Mouse (Mus musculus) embryonic facial prominence, embryonic 11.5 days (tissue): ENCODE measurements around the gene Ddx25. TPM values are rescaled to one million over a fixed set of nuclear protein-coding genes. Genes with fewer than 3 reads are reported as not detected.
A peak's percentile ranks its signal among the peaks of the same experiment; 100 is the strongest.

Experiments
- ATAC-seq: fragments of 200-750 bp; cut with Nextera tagmentation; replicated peaks from 2 replicates; pipeline ENCODE4 v1.8.0; 2017; ENCODE audit warnings: low read depth; ENCODE audit not compliant: insufficient number of reproducible peaks, low FRiP score, low TSS enrichment
- DNase-seq: peaks from one replicate; pipeline ENCODE4 v3.0.0-alpha.2; 2015; ENCODE audit warnings: low spot score
- H3K27ac ChIP-seq: fragments of 300-500 bp; sonication (generic); replicated peaks from 2 replicates; pipeline ENCODE4 v1.5.1; 2014; ENCODE audit warnings: mild to moderate bottlenecking, low read depth, low read length, control low read depth
- H3K27me3 ChIP-seq: fragments of 300-500 bp; sonication (generic); 2 replicates; pipeline ENCODE4 v1.6.1; 2014; ENCODE audit warnings: mild to moderate bottlenecking, low read length, moderate library complexity, mixed read lengths; ENCODE audit not compliant: control insufficient read depth, insufficient read depth
- H3K36me3 ChIP-seq: fragments of 300-500 bp; sonication (generic); replicated peaks from 2 replicates; pipeline ENCODE4 v1.6.1; 2014; ENCODE audit warnings: low read depth, mild to moderate bottlenecking, low read length, moderate library complexity, mixed read lengths; ENCODE audit not compliant: control insufficient read depth, insufficient read depth
- H3K4me1 ChIP-seq: fragments of 300-500 bp; sonication (generic); 2 replicates; pipeline ENCODE4 v1.6.1; 2014; ENCODE audit warnings: low read length, mixed read lengths; ENCODE audit not compliant: control insufficient read depth, insufficient read depth
- H3K4me2 ChIP-seq: fragments of 300-500 bp; sonication (generic); 2 replicates; pipeline ENCODE4 v1.6.1; 2014; ENCODE audit warnings: low read depth, mild to moderate bottlenecking, control low read depth, low read length, moderate library complexity
- H3K4me3 ChIP-seq: fragments of 300-500 bp; sonication (generic); 2 replicates; pipeline ENCODE4 v1.5.1; 2014; ENCODE audit warnings: low read depth, low read length, control low read depth
- H3K9ac ChIP-seq: fragments of 300-500 bp; sonication (generic); replicated peaks from 2 replicates; pipeline ENCODE4 v1.6.1; 2014; ENCODE audit warnings: mild to moderate bottlenecking, control low read depth, low read length
- H3K9me3 ChIP-seq: fragments of 300-500 bp; sonication (generic); replicated peaks from 2 replicates; pipeline ENCODE4 v1.6.1; 2016; ENCODE audit warnings: mild to moderate bottlenecking, low read length, inconsistent platforms, mixed read lengths; ENCODE audit not compliant: control insufficient read depth
- WGBS: fragments of 180-500 bp; shearing (Covaris S2); extraction: QIAGEN DNeasy Blood & Tissue Kit; methylation state at CpG from one replicate; pipeline ENCODE4 v1.1.7; 2014; 5-methylcytosine and 5-hydroxymethylcytosine counted together
- polyA plus RNA-seq: library from polyadenylated mRNA; unstranded; fragments of >200 nt; fragmentation: Nextera tagmentation; extraction: Ambion mirVana; gene quantifications from 2 replicates; pipeline ENCODE4 v1.2.1, GENCODE M21; 2014

Ddx25 gene
- polyA plus RNA-seq = 6.6 and 6.7 TPM in 2 replicates

GRCm38 (mm10) chr9:35558257-35559008 lies at the start of gene Ddx25, which contains the start of gene Pus3:
Ddx25 (minus strand) TSS chr9:35558528.
Pus3 (plus strand) TSS chr9:35558595.
- peak; percentile 86 for ATAC-seq
- WGBS = 1% methylated on average over 58 of the region's 59 CpGs
- H3K9ac ChIP-seq = peak within 1 kb of the TSS; percentile 82

GRCm38 (mm10) chr9:35607647-35608405 lies 49.5 kb upstream of the Ddx25 start:
- H3K36me3 ChIP-seq = no peaks in the 10 kb centered on the region
- no peaks in the 10 kb centered on the region for H3K4me1 ChIP-seq
- ATAC-seq (no peak), DNase-seq (no peak)
- H3K27me3 ChIP-seq = no peaks in the 10 kb centered on the region
- no peak overlapping the region for H3K4me3 ChIP-seq
- no peak overlapping the region for H3K9ac ChIP-seq
- no peaks in the 10 kb centered on the region for H3K9me3 ChIP-seq
- 69% methylated on average over 8 of the region's 8 CpGs for WGBS
- H3K4me2 ChIP-seq = no peak overlapping the region
- H3K27ac ChIP-seq = no peak overlapping the region

More at GRCm38 (mm10) chr9:35558257-35559008, at the start of gene Ddx25, which contains the start of gene Pus3:
- Histone ChIP-seq H3K27me3 (no peaks in the 10 kb centered on the region), H3K4me3 (peak within 1 kb of the TSS; percentile 68), H3K9me3 (no peaks in the 10 kb centered on the region), H3K27ac (no peak within 1 kb of the TSS; the same call in 1 of the 2 replicates), H3K36me3 (no peaks in the 10 kb centered on the region), H3K4me1 (no peaks in the 10 kb centered on the region; the same call in 1 of the 2 replicates), H3K4me2 (peak within 1 kb of the TSS; percentile 96)
- peak; percentile 68 for DNase-seq

GRCm38 (mm10) chr9:35592903-35593302 lies 34.6 kb upstream of the Ddx25 start:
- ATAC-seq = no peak
- DNase-seq = peak; percentile 30
- 14% methylated on average over 2 of the region's 2 CpGs for WGBS

GRCm38 (mm10) chr9:35587674-35588073 lies 29.3 kb upstream of the Ddx25 start:
- no peak overlapping the region for H3K4me3 ChIP-seq
- DNase-seq = no peak
- ATAC-seq = no peak
- H3K36me3 ChIP-seq = no peaks in the 10 kb centered on the region
- H3K4me2 ChIP-seq = no peak overlapping the region
- H3K9ac ChIP-seq = no peak overlapping the region
- H3K9me3 ChIP-seq = no peaks in the 10 kb centered on the region
- no peaks in the 10 kb centered on the region for H3K27me3 ChIP-seq
- WGBS = 56% methylated on average over 1 of the region's 1 CpGs
- no peak overlapping the region for H3K27ac ChIP-seq
- no peaks in the 10 kb centered on the region for H3K4me1 ChIP-seq

More at GRCm38 (mm10) chr9:35592903-35593302, 34.6 kb upstream of the Ddx25 start:
- no peak overlapping the region for H3K4me3 ChIP-seq
- no peaks in the 10 kb centered on the region for H3K9me3 ChIP-seq
- no peak overlapping the region for H3K4me2 ChIP-seq
- no peaks in the 10 kb centered on the region for H3K27me3 ChIP-seq
- H3K27ac ChIP-seq = no peak overlapping the region
- no peak overlapping the region for H3K9ac ChIP-seq
- H3K4me1 ChIP-seq = no peaks in the 10 kb centered on the region
- no peaks in the 10 kb centered on the region for H3K36me3 ChIP-seq

GRCm38 (mm10) chr9:35574416-35574815 lies 16.1 kb upstream of the Ddx25 start:
- no peaks in the 10 kb centered on the region for H3K36me3 ChIP-seq
- H3K9ac ChIP-seq = no peak overlapping the region
- peak overlapping the region; percentile 28; the same call in 1 of the 2 replicates for H3K4me3 ChIP-seq
- peak overlapping the region; percentile 55 for H3K4me2 ChIP-seq
- WGBS = 3% methylated on average over 32 of the region's 32 CpGs
- DNase-seq (no peak), ATAC-seq (no peak)
- H3K27ac ChIP-seq = no peak overlapping the region
- no peaks in the 10 kb centered on the region for H3K9me3 ChIP-seq
- H3K27me3 ChIP-seq = 0 out of 2 replicates have a peak, but pooled peaks cover 5% of the 10 kb centered on the region
- no peaks in the 10 kb centered on the region for H3K4me1 ChIP-seq

- peak overlapping the region; percentile 85 for H3K9ac ChIP-seq
- peak overlapping the region; percentile 77 for H3K4me2 ChIP-seq
- no peaks in the 10 kb centered on the region; the same call in none of the 2 replicates for H3K36me3 ChIP-seq
- H3K4me3 ChIP-seq = peak overlapping the region; percentile 75
- no peaks in the 10 kb centered on the region for H3K4me1 ChIP-seq
- H3K27me3 ChIP-seq = 0 out of 2 replicates have a peak, but pooled peaks cover 5% of the 10 kb centered on the region
- H3K9me3 ChIP-seq = no peaks in the 10 kb centered on the region
- WGBS = 10% methylated on average over 5 of the region's 5 CpGs
- DNase-seq = no peak
- no peak; the same call in 1 of the 2 replicates for ATAC-seq
- no peak overlapping the region for H3K27ac ChIP-seq
These were observed 12.3 kb upstream of the Ddx25 start for GRCm38 (mm10) chr9:35570663-35571062.

GRCm38 (mm10) chr9:35569571-35570534 lies 11.5 kb upstream of the Ddx25 start, which contains the start of the genes Pate2 and Hyls1:
Pate2 (plus strand) TSS chr9:35570284.
Hyls1 (minus strand) TSS chr9:35570398.
- Histone ChIP-seq H3K9ac (peak within 1 kb of the TSS; percentile 85), H3K4me3 (peak within 1 kb of the TSS; percentile 75), H3K4me1 (no peaks in the 10 kb centered on the region), H3K9me3 (no peaks in the 10 kb centered on the region), H3K4me2 (peak within 1 kb of the TSS; percentile 77), H3K36me3 (no peaks in the 10 kb centered on the region; the same call in none of the 2 replicates), H3K27ac (peak within 1 kb of the TSS; percentile 77), H3K27me3 (0 out of 2 replicates have a peak, but pooled peaks cover 5% of the 10 kb centered on the region)
- DNase-seq = peak; percentile 99
- ATAC-seq = peak; percentile 94
- under 1% methylated on average over 86 of the region's 86 CpGs for WGBS
